Mouse (Mus musculus) brain, embryonic 14.5 days (tissue): ENCODE data around the gene Kif7.

Source experiments
- CTCF ChIP-seq: fragments of 200-500 bp; IDR thresholded peaks from 2 replicates; pipeline ENCODE4 v1.5.1; 2012; ENCODE audit warnings: inconsistent platforms, mild to moderate bottlenecking, moderate library complexity, borderline replicate concordance; ENCODE audit not compliant: insufficient read depth, insufficient read length; ENCODE audit errors: extremely low read depth
- POLR2A ChIP-seq: fragments of 200-500 bp; IDR thresholded peaks from 2 replicates; pipeline ENCODE4 v1.6.1; 2012; ENCODE audit warnings: mild to moderate bottlenecking, inconsistent platforms, borderline replicate concordance; ENCODE audit not compliant: poor library complexity, insufficient read depth, insufficient read length, severe bottlenecking; ENCODE audit errors: extremely low read depth

DNA sequence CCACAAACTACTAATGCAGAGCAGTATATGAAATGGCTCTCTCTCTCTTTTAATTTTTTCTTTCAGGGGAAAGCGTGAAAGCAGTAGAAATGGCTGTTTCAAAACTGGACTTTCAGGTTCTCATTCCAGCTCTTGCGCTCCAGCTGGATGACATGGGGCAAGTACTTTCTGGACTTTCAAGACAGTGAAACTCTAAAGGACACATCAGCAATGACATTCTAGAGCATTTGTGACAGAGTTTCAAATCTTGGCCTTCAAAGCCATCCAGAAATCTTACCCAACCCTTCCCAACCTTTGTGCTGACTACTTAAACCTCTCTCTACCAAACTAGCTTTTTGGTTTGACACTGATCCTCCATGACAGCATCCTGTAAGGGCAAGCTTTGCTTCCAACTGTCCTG lies 23.4 kb upstream of the Kif7 start:
- TF ChIP-seq CTCF (no peak), POLR2A (no peak)
